Mouse (Mus musculus): ENCODE results near the gene Dhcr24. TPM values are rescaled to one million over a fixed set of nuclear protein-coding genes. Genes with fewer than 3 reads are reported as not detected.

Gene Dhcr24
- polyA plus RNA-seq, 1 experiment from 2014 or later: 6.9 TPM

DNA sequence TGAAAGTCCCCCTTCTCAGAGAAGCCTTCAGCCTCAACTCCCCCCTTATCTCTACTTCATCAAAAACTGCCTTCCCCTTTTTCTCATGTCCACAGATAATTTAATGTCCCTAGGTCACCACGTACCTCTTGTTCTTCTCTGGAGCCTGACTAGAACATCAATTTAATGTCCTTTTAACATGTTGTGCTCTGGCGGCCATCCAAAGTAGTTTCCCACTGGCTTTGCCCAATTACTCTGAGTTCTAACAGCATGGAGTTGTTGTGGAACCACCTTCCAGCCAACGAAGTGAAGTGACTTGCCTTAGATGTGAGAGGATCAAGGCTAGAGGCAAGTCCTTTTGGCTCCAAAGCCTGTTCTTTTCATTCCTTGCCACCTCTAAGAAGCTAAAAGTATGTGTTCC lies 19.3 kb upstream of the Dhcr24 start:
- 71% methylated on average over 3 of the region's 3 CpGs for WGBS
- Histone ChIP-seq H3K27ac (no peak overlapping the region), H3K4me1 (no peaks in the 10 kb centered on the region), H3K9ac (no peak overlapping the region), H3K27me3 (no peaks in the 10 kb centered on the region), H3K4me3 (no peak overlapping the region), H3K9me3 (no peaks in the 10 kb centered on the region), H3K4me2 (no peak overlapping the region), H3K36me3 (no peaks in the 10 kb centered on the region)
- ATAC-seq (ENCODE audit: insufficient number of reproducible peaks, insufficient read depth, low FRiP score, low TSS enrichment, low read depth): no peak

- no peak for ATAC-seq (ENCODE audit: insufficient number of reproducible peaks, insufficient read depth, low FRiP score, low TSS enrichment, low read depth)
- WGBS: 81% methylated on average over 2 of the region's 2 CpGs
These were observed 18.6 kb upstream of the Dhcr24 start for GRCm38 (mm10) chr4:106542211-106542610.

GRCm38 (mm10) chr4:106545817-106546373 lies 14.9 kb upstream of the Dhcr24 start:
- 68% methylated on average over 8 of the region's 8 CpGs for WGBS
- no peak for ATAC-seq (ENCODE audit: insufficient number of reproducible peaks, insufficient read depth, low FRiP score, low TSS enrichment, low read depth)

More at GRCm38 (mm10) chr4:106542211-106542610, 18.6 kb upstream of the Dhcr24 start:
- H3K4me2 ChIP-seq: no peak overlapping the region
- H3K27me3 ChIP-seq: no peaks in the 10 kb centered on the region
- no peaks in the 10 kb centered on the region for H3K9me3 ChIP-seq
- no peak overlapping the region for H3K4me3 ChIP-seq
- H3K9ac ChIP-seq: no peak overlapping the region
- H3K4me1 ChIP-seq: no peaks in the 10 kb centered on the region
- no peaks in the 10 kb centered on the region for H3K36me3 ChIP-seq
- H3K27ac ChIP-seq: no peak overlapping the region

DNA sequence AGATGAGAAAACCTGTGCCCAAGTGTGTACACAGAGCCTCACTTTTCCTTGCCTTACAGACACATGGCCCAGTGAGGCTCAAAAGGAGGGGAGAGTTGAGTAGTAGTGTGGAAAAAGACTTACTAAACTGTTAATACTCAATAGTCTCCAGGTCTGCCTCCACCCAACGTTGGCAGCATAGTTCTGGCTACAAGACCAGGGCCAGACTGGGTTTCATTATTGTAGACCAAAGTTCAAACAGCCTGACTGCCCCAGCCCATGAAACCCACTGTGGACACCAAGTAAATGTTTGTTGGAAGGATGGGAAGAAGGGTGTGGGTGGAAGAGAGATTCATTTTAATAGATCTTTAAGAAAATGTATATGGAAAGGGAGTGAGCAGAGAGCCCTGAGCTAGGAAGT lies 13.9 kb upstream of the Dhcr24 start:
- ATAC-seq (ENCODE audit: insufficient number of reproducible peaks, insufficient read depth, low FRiP score, low TSS enrichment, low read depth): no peak
- Histone ChIP-seq H3K36me3 (no peaks in the 10 kb centered on the region), H3K4me2 (no peak overlapping the region), H3K4me3 (no peak overlapping the region), H3K4me1 (0 out of 2 replicates have a peak, but pooled peaks cover 4% of the 10 kb centered on the region), H3K9me3 (no peaks in the 10 kb centered on the region), H3K27me3 (no peaks in the 10 kb centered on the region), H3K9ac (no peak overlapping the region), H3K27ac (no peak overlapping the region)
- 71% methylated on average over 1 of the region's 1 CpGs for WGBS

More at GRCm38 (mm10) chr4:106545817-106546373, 14.9 kb upstream of the Dhcr24 start:
- no peaks in the 10 kb centered on the region for H3K27me3 ChIP-seq
- no peak overlapping the region for H3K27ac ChIP-seq
- H3K4me2 ChIP-seq: no peak overlapping the region
- H3K9me3 ChIP-seq: no peaks in the 10 kb centered on the region
- no peaks in the 10 kb centered on the region for H3K36me3 ChIP-seq
- no peak overlapping the region for H3K4me3 ChIP-seq
- 0 out of 2 replicates have a peak, but pooled peaks cover 4% of the 10 kb centered on the region for H3K4me1 ChIP-seq
- no peak overlapping the region for H3K9ac ChIP-seq

- Histone ChIP-seq H3K36me3 (no peaks in the 10 kb centered on the region), H3K27ac (no peak overlapping the region), H3K9me3 (no peaks in the 10 kb centered on the region), H3K4me3 (no peak overlapping the region), H3K4me2 (no peak overlapping the region), H3K9ac (no peak overlapping the region), H3K27me3 (no peaks in the 10 kb centered on the region), H3K4me1 (0 out of 2 replicates have a peak, but pooled peaks cover 4% of the 10 kb centered on the region)
- no peak for ATAC-seq (ENCODE audit: insufficient number of reproducible peaks, insufficient read depth, low FRiP score, low TSS enrichment, low read depth)
- 70% methylated on average over 3 of the region's 3 CpGs for WGBS
These were observed 12.7 kb upstream of the Dhcr24 start for GRCm38 (mm10) chr4:106548113-106548512.

DNA sequence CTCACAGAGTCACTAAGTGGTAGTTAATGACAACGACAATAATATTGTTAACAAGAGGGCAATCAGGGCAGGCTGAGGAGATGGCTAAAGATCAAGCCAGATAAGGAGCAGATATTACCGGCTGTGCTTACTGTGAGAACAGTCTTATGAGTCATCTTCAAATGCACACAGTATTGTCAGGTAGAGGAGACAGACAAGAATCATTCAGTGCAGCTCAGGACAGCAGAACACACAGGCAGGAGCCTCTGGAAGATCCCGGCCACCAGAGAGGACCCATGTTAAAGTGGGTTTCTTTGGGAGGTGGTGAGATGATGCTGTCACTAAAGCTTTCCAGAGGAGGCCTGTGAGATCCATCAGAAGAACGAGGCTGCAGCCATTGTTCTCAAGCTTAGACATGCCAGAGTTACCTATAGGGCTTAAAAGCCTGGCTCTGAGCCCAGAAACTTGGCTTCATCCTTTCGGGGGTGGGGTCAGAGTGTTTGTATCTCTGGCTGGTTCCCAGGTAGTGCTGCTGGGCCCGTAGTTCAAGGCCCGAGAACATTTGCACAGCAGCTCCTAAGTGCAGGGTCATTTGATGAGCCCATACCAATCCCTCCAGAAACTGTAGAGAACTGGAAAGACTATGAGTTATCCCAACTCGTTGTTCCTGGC lies 10.2 kb upstream of the Dhcr24 start:
- H3K4me3 ChIP-seq: no peak overlapping the region
- 61% methylated on average over 8 of the region's 8 CpGs for WGBS
- H3K4me1 ChIP-seq: 0 out of 2 replicates have a peak, but pooled peaks cover 4% of the 10 kb centered on the region
- no peaks in the 10 kb centered on the region for H3K9me3 ChIP-seq
- no peak overlapping the region; the same call in 1 of the 2 replicates for H3K27ac ChIP-seq
- no peaks in the 10 kb centered on the region for H3K27me3 ChIP-seq
- no peaks in the 10 kb centered on the region for H3K36me3 ChIP-seq
- no peak overlapping the region for H3K9ac ChIP-seq
- no peak overlapping the region for H3K4me2 ChIP-seq
- 0 out of 2 replicates have a peak, but pooled peaks have one; percentile 32 for ATAC-seq (ENCODE audit: insufficient number of reproducible peaks, insufficient read depth, low FRiP score, low TSS enrichment, low read depth)

- WGBS: 72% methylated on average over 5 of the region's 5 CpGs
- Histone ChIP-seq H3K9ac (no peak overlapping the region), H3K27ac (no peak overlapping the region), H3K4me1 (peaks cover 13% of the 10 kb centered on the region), H3K36me3 (no peaks in the 10 kb centered on the region), H3K4me3 (no peak overlapping the region), H3K9me3 (no peaks in the 10 kb centered on the region), H3K27me3 (no peaks in the 10 kb centered on the region), H3K4me2 (no peak overlapping the region)
- ATAC-seq (ENCODE audit: insufficient number of reproducible peaks, insufficient read depth, low FRiP score, low TSS enrichment, low read depth): no peak
These were observed 3.6 kb upstream of the Dhcr24 start for GRCm38 (mm10) chr4:106557262-106557661.

DNA sequence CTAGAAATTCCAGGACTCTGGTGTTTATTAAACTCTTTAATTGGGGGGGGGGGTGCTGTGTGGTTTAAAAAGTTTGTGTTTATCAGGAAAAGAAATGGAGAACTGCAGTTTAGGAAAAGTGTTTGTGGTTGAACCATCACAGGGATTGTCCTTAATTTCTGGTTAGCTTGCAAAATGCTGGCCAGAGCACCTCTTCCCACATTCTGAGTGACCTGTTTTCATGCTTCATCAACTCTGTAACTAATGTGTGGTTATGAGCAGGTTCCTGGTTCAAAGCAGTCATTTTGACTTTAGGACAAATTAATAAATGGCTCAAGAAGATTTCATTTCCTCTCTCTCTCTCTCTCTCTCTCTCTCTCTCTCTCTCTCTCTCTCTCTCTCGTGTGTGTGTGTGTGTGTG lies 2.9 kb upstream of the Dhcr24 start:
- no peaks in the 10 kb centered on the region for H3K27me3 ChIP-seq
- no peak overlapping the region for H3K4me3 ChIP-seq
- H3K36me3 ChIP-seq: no peaks in the 10 kb centered on the region
- no peak overlapping the region for H3K9ac ChIP-seq
- no peak for ATAC-seq (ENCODE audit: insufficient number of reproducible peaks, insufficient read depth, low FRiP score, low TSS enrichment, low read depth)
- no peaks in the 10 kb centered on the region for H3K9me3 ChIP-seq
- 20% methylated on average over 1 of the region's 1 CpGs for WGBS
- peaks cover 20% of the 10 kb centered on the region for H3K4me1 ChIP-seq
- H3K27ac ChIP-seq: no peak overlapping the region
- no peak overlapping the region for H3K4me2 ChIP-seq

DNA sequence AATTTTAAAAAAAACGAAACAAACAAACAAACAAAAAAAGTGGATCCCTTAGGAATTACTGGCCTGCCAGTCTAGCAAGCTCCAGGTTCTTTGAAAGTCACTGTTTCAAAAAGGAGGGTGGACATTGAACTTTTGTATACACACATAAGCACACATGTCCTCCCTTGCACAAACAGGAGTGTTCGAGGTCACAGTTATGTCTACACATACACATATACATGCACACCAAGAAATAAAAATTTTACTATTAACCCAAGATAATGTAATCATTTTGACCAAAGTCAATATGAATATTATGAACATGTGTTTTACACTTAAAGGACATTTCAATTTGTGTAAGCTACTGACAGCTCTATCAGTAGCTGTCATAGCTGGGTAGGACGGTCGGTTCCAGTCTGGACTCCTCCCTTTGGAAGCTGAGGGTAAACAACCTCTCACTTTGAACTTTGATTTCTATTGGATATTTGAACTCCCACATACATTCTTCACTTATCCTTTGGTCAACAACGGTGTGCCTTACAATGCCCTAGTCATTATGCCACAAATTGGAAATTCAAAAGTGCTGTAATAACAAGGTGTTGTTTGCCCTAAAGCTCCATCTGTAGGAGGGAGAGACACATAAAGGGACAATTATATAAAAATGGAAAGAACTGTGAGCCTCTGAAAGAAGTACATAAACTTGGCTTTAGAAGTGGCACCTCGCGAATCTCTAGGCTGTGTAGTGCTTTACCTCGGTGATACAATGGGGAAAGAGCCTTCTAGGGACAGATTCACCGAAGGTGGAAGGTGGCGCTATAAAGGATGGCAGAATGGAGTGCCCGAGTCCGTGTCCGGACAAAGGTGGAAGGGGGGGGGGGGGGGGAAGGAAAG lies 1.3 kb upstream of the Dhcr24 start:
- H3K27me3 ChIP-seq: no peaks in the 10 kb centered on the region
- no peak overlapping the region for H3K27ac ChIP-seq
- H3K4me1 ChIP-seq: peaks cover 32% of the 10 kb centered on the region
- ATAC-seq (ENCODE audit: insufficient number of reproducible peaks, insufficient read depth, low FRiP score, low TSS enrichment, low read depth): no peak
- WGBS: 32% methylated on average over 13 of the region's 13 CpGs
- H3K9me3 ChIP-seq: no peaks in the 10 kb centered on the region
- peak overlapping the region; percentile 91 for H3K4me3 ChIP-seq
- peak overlapping the region; percentile 83 for H3K4me2 ChIP-seq
- peaks cover 4% of the 10 kb centered on the region for H3K36me3 ChIP-seq
- no peak overlapping the region for H3K9ac ChIP-seq

DNA sequence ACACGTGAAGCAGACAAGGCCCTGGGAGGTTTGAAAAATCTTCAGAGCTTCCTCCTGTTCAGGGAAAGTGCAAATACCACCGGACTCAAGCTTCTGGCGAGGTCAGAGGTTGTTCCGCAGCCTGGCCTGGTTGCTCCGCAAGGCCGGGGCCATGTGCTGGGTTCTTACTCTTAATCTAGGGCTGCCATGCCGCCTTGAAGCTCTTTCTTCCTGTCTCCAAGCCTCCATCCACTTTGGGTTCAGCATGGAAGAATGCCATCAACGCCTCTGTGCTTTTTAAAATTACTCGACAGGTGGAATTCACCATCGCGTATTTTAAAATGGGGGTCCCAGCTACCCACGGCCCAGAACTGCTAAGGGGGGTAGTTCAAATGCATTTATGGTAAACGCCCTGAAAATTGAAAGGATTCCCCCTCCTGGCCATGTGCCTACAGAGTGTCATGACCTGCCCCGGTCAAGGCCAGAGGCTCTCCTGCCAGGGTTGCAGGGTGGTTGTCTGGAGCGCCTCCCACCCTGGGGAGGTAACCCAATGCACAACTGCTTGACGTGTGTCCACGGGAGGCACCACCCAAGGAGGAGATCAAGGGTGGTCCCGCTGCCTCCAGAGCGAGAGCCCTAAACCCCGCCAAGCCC lies 509 bp upstream of the Dhcr24 start:
- peaks cover 11% of the 10 kb centered on the region for H3K36me3 ChIP-seq
- H3K9ac ChIP-seq: peak overlapping the region; percentile 66
- 2% methylated on average over 20 of the region's 20 CpGs for WGBS
- peaks cover 32% of the 10 kb centered on the region for H3K4me1 ChIP-seq
- no peaks in the 10 kb centered on the region for H3K9me3 ChIP-seq
- H3K27ac ChIP-seq: peak overlapping the region; percentile 14; the same call in 1 of the 2 replicates
- ATAC-seq (ENCODE audit: insufficient number of reproducible peaks, insufficient read depth, low FRiP score, low TSS enrichment, low read depth): peak; percentile 56
- H3K4me2 ChIP-seq: peak overlapping the region; percentile 83
- H3K27me3 ChIP-seq: no peaks in the 10 kb centered on the region
- H3K4me3 ChIP-seq: peak overlapping the region; percentile 91

GRCm38 (mm10) chr4:106562006-106562405 lies 1.2 kb downstream of the Dhcr24 start:
- Histone ChIP-seq H3K4me3 (peak overlapping the region; percentile 91), H3K9me3 (no peaks in the 10 kb centered on the region), H3K27me3 (no peaks in the 10 kb centered on the region), H3K4me2 (peak overlapping the region; percentile 83), H3K36me3 (peaks cover 28% of the 10 kb centered on the region), H3K9ac (peak overlapping the region; percentile 84), H3K4me1 (peaks cover 32% of the 10 kb centered on the region), H3K27ac (no peak overlapping the region)
- 15% methylated on average over 6 of the region's 6 CpGs for WGBS
- no peak for ATAC-seq (ENCODE audit: insufficient number of reproducible peaks, insufficient read depth, low FRiP score, low TSS enrichment, low read depth)
